Mouse (Mus musculus): ENCODE measurements around the gene Asic2.
"Not testable (repeated sequence)": the region's sequence is repeated elsewhere in the genome, so short reads cannot be mapped to it uniquely, and the experiment has no call there.

The Asic2 gene

DNA sequence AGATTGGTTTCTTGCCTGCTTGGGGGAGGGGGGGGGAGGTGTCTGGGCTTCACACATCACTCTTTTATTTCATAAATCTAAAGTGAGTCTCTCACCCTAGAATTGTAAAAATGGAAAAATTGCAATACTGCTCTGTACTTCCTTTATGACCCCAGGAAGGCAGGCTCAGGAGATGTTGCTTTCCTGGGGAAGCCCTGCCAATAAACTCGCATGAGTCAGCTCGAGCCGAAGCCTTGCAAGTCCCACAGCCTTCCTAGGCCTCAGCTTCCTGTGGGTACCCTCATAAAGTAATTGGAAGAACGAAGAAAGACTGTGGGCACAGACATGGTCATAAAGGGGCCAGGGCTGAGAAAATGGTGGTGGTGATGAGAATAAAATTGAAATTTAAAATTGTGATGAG is 607.2 kb downstream of the Asic2 start:
- in situ Hi-C loops (cut with MboI, MseI): no loop called here

DNA sequence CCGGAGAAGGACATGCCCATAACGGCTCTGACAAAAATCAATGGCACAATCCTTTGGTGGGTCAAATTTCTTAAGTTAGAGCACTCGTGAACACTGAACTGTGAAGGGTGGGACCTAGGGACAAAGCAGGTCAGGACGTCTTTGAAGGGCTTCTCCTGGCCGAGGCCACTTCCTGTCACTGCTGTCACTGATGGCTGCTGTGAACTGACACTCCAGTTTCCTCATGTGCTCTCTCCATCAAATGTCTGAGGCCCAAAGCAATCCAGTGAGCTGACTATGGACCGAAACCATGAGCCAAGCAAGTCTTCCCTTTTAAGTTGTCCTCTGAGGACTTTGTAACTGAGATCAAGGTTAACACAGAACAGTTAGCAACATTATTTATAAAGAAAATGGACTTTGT is 617.8 kb downstream of the Asic2 start:
- in situ Hi-C loops (cut with MboI, MseI): not testable (repeated sequence)

DNA sequence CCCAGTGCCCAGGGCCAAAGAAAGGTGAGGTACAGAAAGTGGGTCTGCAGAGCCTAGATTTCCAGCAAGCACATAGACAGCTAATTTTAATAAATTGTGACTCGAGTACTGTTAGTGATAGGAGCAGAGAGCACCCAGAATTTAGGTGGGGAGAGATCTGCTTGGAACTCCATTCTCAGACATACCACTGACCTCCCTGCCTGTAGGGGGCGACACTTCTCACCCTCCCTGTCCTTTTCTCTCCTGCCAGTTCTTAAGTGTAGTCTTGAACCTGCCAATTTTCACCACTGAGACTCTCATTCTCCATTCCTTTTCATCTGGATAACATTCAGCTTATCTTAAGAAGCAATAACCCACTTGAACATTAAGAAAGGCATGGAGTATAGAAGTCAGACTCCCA is 636.3 kb downstream of the Asic2 start:
- in situ Hi-C loops (cut with MboI, MseI): no loop called here

DNA sequence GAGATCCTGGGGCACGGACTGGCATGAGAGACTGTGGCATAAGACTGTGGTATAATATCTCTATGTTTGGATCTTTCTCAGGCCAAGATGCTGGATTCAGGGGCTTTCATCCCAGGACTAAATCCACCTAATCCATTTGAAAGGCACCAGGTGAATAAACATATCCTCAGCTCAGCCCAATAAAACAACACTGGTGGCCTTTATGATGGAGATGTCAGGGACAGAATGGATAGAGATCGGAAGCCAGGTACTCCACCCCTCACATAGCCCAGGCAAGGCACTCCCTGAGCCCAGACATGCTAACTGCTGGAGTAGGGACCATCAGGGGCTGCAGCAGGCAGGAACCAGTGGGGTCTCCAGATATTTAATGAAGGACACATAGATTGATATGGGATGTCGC is 637.3 kb downstream of the Asic2 start:
- in situ Hi-C loops (cut with MboI, MseI): no loop called here

DNA sequence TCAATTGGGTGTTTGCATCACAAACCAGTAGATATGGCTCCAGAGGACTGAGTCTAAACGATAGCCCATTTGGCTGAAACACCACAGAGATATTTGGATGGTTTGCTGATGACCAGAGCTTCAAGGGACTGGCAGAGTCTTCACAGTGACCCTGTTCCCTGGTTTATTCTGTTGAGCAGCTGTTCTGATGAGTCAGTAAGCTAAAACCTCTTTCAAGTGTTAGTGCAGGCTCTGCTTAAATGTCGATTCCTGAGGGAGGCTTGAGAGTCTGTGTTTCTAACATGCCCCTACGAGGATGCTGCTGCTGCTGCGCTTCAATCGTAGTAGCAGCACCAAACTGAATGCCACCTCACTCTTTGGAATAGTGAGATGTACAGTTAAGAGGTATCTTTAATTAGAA is 640.2 kb downstream of the Asic2 start:
- in situ Hi-C loops (cut with MboI, MseI): no loop called here

DNA sequence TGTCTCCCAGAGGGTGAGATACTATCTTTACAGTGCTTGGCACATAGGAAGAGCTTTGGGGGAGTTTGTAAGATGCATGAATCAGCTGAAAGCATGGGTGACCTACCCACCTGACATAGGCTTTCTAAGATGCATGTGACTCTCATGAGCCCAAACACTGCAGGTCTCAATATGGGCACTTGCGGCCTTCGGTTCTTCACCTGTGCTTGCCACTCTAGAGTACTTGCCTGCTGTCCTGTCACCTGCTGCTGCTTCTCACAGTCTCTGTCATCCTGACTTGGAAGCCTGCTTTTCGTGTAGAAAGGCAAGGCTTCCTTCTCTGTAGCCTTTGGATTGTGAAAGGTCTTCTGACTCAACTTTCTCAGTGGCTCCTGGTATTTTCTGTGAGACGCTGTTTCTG is 645.1 kb downstream of the Asic2 start:
- in situ Hi-C loops (cut with MboI, MseI): no loop called here

DNA sequence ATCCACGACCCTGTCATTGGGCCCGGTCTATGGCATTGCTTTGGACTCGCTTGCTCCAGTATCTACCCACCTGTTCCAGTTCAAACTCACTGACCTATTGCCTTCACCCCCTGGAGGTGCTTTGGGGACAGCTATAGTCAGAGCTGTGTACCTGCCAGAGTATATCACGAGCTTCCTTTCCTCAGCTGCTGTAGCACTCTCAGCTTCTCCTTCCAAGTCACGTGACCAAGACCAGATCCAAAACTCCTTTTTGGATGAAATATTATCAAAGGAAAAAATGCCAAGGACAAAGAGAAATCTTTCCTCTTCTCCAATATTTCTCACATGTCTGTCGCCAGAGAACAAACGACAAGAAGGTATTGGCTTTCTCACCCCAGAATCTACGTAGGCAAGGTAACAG is 645.8 kb downstream of the Asic2 start:
- in situ Hi-C loops (cut with MboI, MseI): no loop called here

DNA sequence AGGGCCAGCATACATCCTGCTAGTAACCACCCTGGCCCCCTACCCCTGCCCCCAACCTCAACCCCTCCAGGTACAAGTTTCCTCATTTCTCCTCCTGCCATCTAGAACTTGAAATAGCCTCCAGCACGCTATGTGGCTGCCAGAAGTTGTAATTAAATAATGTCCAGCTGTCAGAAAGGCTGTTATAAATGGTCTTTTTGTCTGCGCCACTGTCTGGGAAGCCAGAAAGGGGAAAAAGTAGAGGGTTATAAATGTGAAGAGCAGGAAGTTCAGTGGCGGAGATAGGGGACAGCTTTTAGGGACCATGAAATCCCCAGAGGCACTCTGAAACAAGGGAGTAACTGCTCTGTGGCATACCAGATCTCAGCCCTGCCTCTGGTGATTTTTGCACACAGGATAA is 678.2 kb downstream of the Asic2 start:
- in situ Hi-C loops (cut with MboI, MseI): no loop called here

DNA sequence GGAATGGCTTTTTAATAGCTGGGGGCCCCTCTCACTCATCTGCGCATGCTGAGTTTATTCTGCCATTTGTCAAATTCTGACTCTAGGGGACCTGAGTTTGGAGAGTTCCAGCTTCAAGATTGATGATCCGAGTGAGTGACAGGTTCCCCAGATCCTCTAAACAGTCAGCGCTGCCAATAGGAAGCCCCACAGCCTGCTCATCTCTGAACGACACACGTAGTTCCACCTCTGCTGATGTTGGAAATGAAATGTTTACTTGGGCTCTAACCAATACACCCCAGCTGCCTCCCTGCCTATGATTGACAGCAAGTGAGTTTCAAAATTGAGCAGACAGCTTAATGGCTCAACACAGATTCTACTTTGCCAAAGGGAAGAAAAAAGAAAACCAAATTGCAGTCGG is 685.1 kb downstream of the Asic2 start:
- in situ Hi-C loops (cut with MboI, MseI): no loop called here

DNA sequence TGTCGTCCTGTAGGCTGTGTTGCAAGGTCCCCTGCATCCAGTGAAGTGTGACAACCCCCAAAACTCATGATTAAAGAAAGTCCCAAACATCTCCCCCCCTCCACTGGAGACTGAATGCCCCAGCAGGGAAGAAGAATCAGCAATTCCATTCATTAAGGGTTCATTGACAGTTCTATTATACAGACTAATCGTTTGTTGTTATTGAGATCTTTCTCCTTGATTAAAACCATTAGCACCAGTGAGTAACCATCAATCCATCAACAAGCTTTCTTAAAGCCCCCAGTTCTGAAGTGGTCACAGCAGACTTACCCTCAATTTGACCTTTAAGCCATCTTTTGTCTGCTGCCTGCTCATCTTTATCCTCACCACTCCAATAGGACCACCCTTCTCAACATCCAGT is 688.2 kb downstream of the Asic2 start:
- in situ Hi-C loops (cut with MboI, MseI): no loop called here

DNA sequence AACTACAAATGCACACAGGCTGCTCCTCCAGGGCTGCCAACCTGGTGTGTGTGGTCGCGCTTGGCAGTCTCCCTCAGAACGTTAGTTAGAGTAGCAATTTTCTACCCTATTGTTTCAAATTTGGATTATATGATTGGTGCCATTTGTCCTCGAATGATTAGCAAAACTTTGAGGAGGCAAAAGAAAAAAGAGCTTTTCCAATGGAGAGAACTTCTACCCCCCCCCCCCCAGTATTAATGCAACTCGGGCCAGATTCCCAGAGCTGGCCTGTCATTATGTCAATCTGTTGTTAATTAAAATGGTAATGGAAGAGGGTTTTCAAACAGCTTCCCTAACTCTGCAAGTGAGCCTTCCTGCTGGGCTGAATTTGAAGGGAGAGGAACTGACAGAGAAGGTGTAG is 690.9 kb downstream of the Asic2 start:
- in situ Hi-C loops (cut with MboI, MseI): no loop called here

DNA sequence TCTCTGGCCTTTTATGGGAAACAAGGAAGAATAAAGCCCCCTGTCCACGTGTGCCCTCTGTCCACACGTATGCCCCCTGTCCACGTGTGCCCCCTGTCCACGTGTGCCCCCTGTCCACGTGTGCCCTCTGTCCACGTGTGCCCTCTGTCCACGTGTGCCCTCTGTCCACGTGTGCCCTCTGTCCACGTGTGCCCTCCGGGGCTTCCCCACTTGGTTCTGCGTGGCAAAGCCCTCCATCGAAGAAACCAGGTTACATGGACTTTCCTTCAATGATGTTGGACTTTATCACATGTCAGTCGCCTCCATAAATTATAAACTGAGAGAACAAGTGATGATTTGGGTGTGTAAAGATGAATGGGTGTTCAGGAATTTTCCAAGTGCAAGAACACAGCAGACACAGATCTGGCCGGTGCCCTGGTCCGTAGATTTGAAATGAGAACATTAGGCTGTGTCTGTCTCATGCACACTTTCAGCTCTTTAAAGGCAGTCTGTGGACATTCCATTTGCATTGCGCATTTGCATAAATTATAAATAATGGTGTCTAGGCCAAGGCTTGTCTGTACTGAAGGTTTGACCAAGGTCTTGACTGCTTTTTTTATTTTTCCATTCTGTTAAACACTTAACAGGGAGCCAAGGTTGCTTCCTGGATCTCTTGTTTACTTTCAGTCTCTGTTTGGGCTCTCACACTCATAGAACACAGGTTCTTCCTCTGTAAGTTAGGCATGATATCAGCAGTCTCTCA is 695.4 kb downstream of the Asic2 start:
- in situ Hi-C loops (cut with MboI, MseI): no loop called here

DNA sequence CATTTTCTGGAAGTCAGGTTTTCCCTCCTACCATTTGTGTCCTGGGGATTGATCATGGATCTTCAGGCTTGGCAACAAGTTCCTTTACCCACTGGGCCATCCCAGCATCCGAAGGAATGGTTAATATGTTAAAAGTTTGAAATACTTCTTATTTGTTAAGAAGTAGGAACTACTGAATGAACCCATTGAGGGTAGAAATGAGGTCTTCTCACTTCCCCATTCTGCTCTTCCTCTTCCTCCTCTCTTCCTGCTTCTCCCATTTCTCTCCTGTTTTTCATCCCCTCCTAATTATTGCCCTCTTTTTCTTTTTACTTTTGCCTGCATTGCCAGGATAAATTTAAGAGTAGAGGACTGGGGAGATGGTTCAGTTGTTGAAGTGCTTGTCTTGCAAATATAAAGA is 696.8 kb downstream of the Asic2 start:
- in situ Hi-C loops (cut with MboI, MseI): no loop called here

DNA sequence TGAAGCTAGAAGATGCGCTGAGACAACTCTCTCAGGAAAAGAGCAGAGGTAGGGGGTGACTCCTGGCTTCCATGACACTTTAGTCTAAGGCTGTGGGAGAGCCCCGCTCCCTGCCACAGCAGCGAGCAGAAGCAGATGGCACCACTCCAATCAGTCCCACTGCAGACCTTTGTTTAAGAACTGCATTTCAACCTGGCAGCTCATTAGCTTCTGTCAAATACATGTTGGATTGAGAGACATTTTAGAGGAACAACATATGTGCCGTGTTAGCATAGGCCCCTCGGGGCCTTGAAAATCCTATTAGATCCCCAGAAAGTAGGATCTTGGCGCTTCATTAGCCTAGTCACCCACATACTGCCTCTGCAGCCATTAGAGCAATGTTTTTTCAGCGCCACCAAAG is 697.7 kb downstream of the Asic2 start:
- in situ Hi-C loops (cut with MboI, MseI): no loop called here

DNA sequence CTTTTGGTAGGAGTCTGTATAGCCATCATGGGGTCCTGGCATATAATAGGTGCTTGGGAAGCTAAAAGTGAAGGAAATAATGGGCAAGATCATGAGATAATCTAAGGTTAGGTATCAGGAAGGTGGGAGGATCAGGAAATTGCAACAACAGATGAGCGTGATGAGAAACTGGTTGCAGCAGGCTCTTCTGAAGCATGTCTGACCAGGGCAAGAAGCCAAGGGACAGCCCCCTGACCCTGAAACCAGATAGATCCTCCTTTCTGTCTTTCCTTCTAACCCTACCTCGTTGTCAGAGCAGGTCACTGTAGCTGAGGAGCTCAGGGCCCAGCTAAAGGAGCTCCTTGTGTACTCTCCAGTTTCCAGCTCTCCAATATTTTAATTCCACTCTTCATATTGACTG is 704.5 kb downstream of the Asic2 start:
- in situ Hi-C loops (cut with MboI, MseI): no loop called here

DNA sequence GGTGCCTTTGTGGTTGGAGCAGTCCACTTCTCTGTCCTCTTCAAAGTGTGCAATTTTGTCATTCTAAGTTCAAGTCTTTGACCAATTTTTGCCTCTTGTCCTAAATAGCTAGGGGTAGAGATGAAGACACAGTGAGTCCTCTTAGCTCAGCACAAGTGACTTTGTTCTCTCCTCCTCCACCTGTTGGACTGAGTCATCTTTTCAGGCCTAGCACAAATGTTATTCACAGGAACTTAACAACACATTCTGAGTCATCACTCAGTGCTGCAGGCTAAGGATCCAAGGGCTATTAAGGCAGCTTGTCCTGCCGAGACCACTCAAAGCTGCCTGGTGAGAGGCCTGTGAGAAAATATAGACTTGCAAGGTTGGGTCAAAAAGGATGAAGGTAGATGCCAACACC is 705.1 kb downstream of the Asic2 start:
- in situ Hi-C loops (cut with MboI, MseI): no loop called here

DNA sequence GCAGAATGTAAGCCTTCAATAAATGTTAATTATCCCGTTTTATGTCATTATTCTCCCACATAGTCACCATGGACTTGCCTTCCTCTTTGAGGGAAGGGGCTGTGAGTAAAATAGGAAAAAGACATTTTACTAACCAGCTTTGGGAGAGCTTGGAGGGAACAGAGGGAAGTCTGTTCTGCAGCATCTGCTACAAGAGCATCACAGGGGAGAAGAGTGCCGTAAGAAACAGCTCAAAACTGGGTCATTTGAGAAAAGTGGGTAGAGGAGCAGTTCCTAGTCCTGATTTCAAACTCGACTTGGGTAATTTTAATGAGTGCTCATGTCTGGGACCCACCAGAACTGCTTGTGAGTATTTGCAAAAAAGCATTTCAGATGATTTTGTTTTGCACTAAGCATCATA is 707.0 kb downstream of the Asic2 start:
- in situ Hi-C loops (cut with MboI, MseI): no loop called here

DNA sequence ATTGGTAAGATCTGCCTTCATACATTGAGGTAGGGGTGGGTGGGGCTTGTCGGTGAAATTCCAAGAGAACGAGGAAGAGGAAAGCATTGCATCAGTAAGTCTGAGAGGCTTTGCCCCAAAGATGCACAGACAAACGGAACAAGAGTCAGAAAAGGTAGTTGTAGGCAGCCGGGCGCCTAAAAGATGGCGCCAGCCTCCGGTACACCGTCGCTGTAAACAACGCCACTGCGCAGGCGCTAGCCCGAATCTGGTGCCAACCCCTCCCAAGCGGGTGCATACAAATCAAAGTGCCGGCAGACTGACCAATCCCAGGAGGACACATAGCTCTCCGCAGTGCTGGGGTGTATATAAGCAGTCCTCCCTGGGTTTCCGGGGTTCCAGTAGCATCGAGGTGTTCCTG is 727.1 kb downstream of the Asic2 start:
- in situ Hi-C loops (cut with MboI, MseI): not testable (repeated sequence)

DNA sequence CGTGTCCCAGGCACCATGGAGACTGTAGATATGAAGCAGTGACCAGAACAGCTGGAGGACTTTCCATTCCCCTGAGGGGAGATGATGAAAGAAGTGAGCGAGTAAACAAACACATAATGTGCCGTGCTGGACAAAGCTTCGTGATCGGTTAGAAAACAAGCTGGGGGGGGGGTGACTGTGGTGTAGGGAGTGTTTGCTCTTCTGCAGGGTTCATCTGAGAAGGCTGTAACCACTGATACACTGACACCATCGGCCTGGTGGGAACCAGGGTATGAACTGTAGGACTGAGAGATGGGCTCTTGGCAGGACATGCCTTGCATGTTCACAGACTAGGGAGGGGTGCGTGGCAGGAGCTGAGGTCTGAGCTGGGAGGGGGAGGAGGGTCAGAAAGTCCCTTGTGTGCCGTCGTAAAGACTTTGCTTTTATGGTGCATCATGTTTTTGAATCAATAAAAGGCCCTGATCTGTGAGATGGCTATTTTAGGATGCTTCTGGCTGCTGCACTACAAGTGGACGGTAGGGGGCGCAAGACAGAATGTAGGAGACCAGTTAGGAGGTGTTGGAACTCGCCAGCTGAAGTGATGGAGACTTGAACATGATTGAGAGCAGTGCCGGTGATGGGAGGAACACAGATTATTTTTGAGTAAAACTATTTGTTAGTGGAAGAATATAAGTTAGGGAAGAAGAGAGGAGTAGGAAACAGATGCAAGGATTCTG is 728.1 kb downstream of the Asic2 start:
- in situ Hi-C loops (cut with MboI, MseI): no loop called here

DNA sequence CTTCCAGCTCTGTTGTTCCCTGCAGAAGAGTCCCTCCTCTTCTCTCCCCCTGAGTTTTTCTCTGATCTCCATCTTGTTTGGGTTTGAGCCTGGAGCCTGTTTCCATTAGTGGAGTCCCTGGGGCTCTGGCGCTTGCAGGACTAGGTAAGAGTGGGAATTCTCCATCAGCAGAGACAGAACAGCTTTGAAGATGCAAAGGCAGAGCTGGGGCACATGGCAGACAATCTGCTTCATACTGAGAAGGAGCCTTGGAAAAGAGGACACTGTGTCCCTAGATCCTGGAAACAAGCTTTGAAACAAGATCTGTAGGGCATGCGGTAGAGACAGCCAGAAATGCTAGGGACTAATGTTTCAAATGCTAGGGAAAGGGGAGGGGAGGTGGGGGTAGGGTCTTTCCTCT is 729.2 kb downstream of the Asic2 start:
- in situ Hi-C loops (cut with MboI, MseI): no loop called here

DNA sequence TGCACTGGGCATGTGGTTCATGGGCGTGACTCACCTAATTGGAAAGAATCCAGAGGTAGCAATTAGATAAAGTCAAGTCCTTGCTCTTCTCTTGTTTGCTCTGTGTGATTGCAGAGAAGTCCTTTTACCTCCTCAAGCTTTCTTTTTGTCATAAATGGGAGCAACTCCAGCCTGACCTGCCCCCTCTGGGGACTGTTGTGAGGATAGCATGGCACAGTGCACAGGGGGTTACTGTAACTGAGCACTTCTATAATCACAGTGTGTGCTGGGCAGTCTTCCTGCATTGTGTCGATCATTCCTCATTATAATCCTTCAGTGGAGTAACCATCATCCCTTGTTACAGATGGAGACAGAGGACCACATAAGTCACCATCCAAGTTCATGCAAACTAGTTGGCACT is 732.2 kb downstream of the Asic2 start:
- in situ Hi-C loops (cut with MboI, MseI): no loop called here

DNA sequence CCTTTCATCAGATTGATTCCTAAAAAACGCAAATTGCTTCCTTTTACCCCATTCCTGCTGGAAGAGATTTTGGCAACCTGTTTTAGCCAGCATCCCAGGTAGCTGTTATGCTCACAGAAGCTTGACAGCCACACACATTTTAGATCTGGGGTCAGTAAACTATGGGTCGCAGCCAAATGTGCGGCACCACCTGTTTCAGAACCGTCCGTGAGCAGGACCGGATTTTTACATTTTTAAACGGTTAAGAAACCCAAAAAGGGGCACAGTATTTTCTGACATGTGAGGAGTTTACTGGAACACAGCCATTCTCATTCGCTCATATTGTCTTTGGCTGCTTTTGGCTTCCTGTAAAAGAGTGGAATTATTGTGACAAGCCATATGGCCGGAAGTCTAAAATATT is 744.9 kb downstream of the Asic2 start:
- in situ Hi-C loops (cut with MboI, MseI): no loop called here

DNA sequence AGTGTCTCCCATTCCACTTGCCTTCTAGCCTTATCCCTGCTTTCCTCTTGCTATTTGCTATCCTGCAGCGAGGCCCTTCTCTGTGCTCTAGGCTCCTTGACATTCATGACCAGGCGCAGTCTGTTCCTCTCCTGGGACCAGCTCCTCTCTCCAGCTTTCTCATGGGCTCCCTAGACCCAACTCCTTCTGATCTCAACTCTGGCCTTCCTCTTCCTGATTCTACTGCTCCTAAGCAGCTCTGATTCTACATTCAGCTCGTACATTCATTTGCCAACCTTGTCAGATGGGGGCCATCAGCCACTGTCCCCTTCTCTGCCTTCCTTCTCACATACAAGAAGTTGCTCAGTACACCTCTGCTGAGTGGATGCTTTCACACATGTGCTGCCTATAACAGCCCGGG is 747.5 kb downstream of the Asic2 start:
- in situ Hi-C loops (cut with MboI, MseI): no loop called here

DNA sequence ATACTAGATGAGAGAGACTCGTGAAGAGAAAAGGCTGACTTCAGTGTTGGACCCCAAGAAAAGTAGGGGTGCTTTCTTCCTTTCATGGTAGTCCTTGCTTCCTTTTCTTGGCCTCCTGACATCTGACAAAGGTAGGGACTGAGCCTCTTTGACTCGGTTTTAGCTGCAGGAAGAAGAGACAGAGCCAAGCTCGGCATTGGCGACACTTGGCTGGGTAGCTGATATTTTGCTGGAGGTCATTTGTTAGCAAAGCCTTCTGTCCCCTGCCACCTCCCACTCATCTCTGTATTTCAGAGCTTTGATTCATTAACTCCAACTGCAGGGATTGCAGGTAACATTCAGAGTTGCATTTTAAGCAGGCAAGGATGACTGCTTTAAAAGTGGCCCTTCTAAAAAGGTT is 762.8 kb downstream of the Asic2 start:
- in situ Hi-C loops (cut with MboI, MseI): no loop called here

All from T-helper 17 cell (primary cell).